ENCODE assay signal across 9 mouse cellular contexts in genomic region chr12:73705097-73705690, GRCm38 (mm10).
DNase-seq lines count a peak whose midpoint lies in the region; ATAC-seq and TF ChIP-seq lines count a peak whose summit lies in the region.
"Had no signal": no experiment of that assay in that cellular context is flagged by ENCODE, and none has a peak within 500 bp of the region (broad histone marks: within the 10 kb centered on the region; RNA-seq: fewer than 3 reads in every experiment).

No protein-coding gene starts in this region.

- no peak overlapping the region for H3K4me3 ChIP-seq in liver, adult 2 months (ENCODE audit: insufficient read depth, low read depth, low read length)
- H3K4me3 ChIP-seq in liver, embryonic 12.5 days = no peak overlapping the region
- H3K4me3 ChIP-seq in gastrocnemius, adult 2 months = no peak overlapping the region
- H3K4me3 ChIP-seq in midbrain, embryonic 13.5 days (replicated peaks) = no peak overlapping the region
- H3K4me3 ChIP-seq: embryonic facial prominence, embryonic 15.5 days had no signal

- 42% methylated on average over 7 of the region's 7 CpGs for WGBS in liver, adult 2 months
- WGBS in liver, embryonic 12.5 days (ENCODE audit: insufficient replicate concordance) = 42% methylated on average over 7 of the region's 7 CpGs
- 49% methylated on average over 7 of the region's 7 CpGs for WGBS in midbrain, embryonic 13.5 days

- peak; percentile 38; the same call in 1 of the 2 replicates for TF ChIP-seq CTCF in liver, adult 2 months (IDR thresholded peaks at IDR 0.05; ENCODE audit: low read depth, low read length)
- peak; percentile 79 for TF ChIP-seq CTCF in gastrocnemius, adult 2 months (IDR thresholded peaks at IDR 0.05)

- no peaks in the 10 kb centered on the region for H3K79me2 ChIP-seq in liver, adult 2 months (ENCODE audit: control insufficient read depth, insufficient read depth, low read length)

- no peaks in the 10 kb centered on the region for H3K27me3 ChIP-seq in liver, adult 2 months (ENCODE audit: control insufficient read depth, insufficient read depth, low read length)
- H3K27me3 ChIP-seq in liver, embryonic 12.5 days (replicated peaks) = no peaks in the 10 kb centered on the region
- H3K27me3 ChIP-seq in midbrain, embryonic 13.5 days = peaks cover 6% of the 10 kb centered on the region
- H3K27me3 ChIP-seq: embryonic facial prominence, embryonic 15.5 days had no signal

- H3K9me3 ChIP-seq in liver, embryonic 12.5 days (replicated peaks) = no peaks in the 10 kb centered on the region
- H3K9me3 ChIP-seq in midbrain, embryonic 13.5 days = no peaks in the 10 kb centered on the region
- H3K9me3 ChIP-seq: embryonic facial prominence, embryonic 15.5 days had no signal

- no peak for ATAC-seq in liver, embryonic 12.5 days
- peak; percentile 72 for ATAC-seq in midbrain, embryonic 13.5 days

- intact Hi-C loops in gastrocnemius, adult 2 months (cut with DNase I) = loop anchor here (1.0 to 10.0 kb wide), 4 partner anchors 202 to 590 kb away; no protein-coding TSS in a partner anchor

- peak; percentile 45 for DNase-seq in liver, adult 2 months (ENCODE audit: extremely low read depth, low read depth, low spot score)
- DNase-seq in Muller cell, postnatal 12 days (ENCODE audit: inconsistent ontology term) = peak; percentile 23
- DNase-seq in cerebellum, adult 9-11 months = peak; percentile 56
- peak; percentile 65 for DNase-seq in gastrocnemius, adult 2 months
- peak; percentile 40 for DNase-seq in layer of hippocampus, adult 9-11 months
- DNase-seq in thymus, postnatal 14 days = peak; percentile 70

- no peaks in the 10 kb centered on the region for H3K4me1 ChIP-seq in liver, adult 2 months (ENCODE audit: control insufficient read depth, insufficient read depth, low read length)
- no peaks in the 10 kb centered on the region for H3K4me1 ChIP-seq in liver, embryonic 12.5 days
- 0 out of 2 replicates have a peak, but pooled peaks cover 2% of the 10 kb centered on the region for H3K4me1 ChIP-seq in midbrain, embryonic 13.5 days (replicated peaks)

- no peak overlapping the region for H3K4me2 ChIP-seq in liver, embryonic 12.5 days
- no peak overlapping the region for H3K4me2 ChIP-seq in midbrain, embryonic 13.5 days (replicated peaks)
- H3K4me2 ChIP-seq: embryonic facial prominence, embryonic 15.5 days had no signal

- H3K9ac ChIP-seq in liver, adult 2 months (ENCODE audit: low read depth, low read length) = no peak overlapping the region
- no peak overlapping the region for H3K9ac ChIP-seq in liver, embryonic 12.5 days
- H3K9ac ChIP-seq in midbrain, embryonic 13.5 days (replicated peaks) = no peak overlapping the region
- H3K9ac ChIP-seq: embryonic facial prominence, embryonic 15.5 days had no signal

- H3K27ac ChIP-seq in liver, adult 2 months (replicated peaks; ENCODE audit: insufficient read depth, low read depth, low read length) = no peak overlapping the region
- no peak overlapping the region for H3K27ac ChIP-seq in liver, embryonic 12.5 days
- no peak overlapping the region for H3K27ac ChIP-seq in gastrocnemius, adult 2 months
- no peak overlapping the region for H3K27ac ChIP-seq in midbrain, embryonic 13.5 days
- H3K27ac ChIP-seq: embryonic facial prominence, embryonic 15.5 days had no signal

- TF ChIP-seq POLR2A in liver, adult 2 months (IDR thresholded peaks at IDR 0.05; ENCODE audit: extremely low read depth, insufficient read depth, low read length) = no peak

- H3K36me3 ChIP-seq in liver, adult 2 months (ENCODE audit: control insufficient read depth, insufficient read depth, low read length) = no peaks in the 10 kb centered on the region
- no peaks in the 10 kb centered on the region for H3K36me3 ChIP-seq in liver, embryonic 12.5 days
- H3K36me3 ChIP-seq in midbrain, embryonic 13.5 days = no peaks in the 10 kb centered on the region
- H3K36me3 ChIP-seq: embryonic facial prominence, embryonic 15.5 days had no signal
